Mouse (Mus musculus): ENCODE data around the gene Tacc3.

DNA sequence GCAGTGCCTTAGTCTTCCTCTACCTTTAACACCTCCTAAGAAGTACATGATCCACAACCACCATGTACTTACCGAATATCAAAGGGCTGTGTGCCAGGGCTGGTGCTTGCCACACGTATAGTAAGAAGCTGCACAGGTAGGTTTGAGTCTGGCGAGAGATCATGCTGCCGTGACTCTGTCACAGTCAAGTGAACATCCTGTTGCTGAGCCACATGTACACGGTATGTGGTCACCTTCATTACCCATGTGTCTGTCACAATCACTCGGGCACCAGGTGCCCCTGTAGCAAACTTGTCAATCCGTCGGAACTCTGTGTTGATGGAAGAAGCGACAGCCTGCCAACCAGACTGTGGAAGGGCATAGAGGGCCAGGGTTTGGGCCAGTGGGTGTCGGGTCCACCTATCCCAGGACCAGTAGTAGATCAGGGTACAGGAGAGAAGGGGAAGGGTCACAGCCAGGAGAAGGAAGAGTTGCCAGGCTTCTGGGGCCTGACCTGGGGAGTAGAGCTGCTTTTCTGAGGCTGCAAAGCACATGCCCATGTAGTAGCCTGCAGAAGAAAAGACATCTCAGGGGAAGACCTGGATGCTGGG, 2.6 kb upstream of the Tacc3 start:
- TF ChIP-seq TAL1 (IDR thresholded peaks at IDR 0.05; ENCODE audit: low read length) (no peak), GATA1 (IDR thresholded peaks at IDR 0.05; ENCODE audit: low read length) (no peak)
